Mouse (Mus musculus) hindbrain, embryonic 14.5 days (tissue): ENCODE data around the gene Scd3. TPM values are rescaled to one million over a fixed set of nuclear protein-coding genes. Genes with fewer than 3 reads are reported as not detected.

ENCODE experiments used
- ATAC-seq: fragments of 200-750 bp; cut with Nextera tagmentation; 2 replicates; pipeline ENCODE4 v1.8.0; 2017; ENCODE audit warnings: moderate number of reproducible peaks, mild to moderate bottlenecking, moderate TSS enrichment, moderate library complexity; ENCODE audit not compliant: low FRiP score
- DNase-seq: peaks from one replicate; pipeline ENCODE4 v3.0.0-alpha.2; 2015; ENCODE audit warnings: low spot score
- H3K27ac ChIP-seq: fragments of 300-500 bp; sonication (generic); 2 replicates; pipeline ENCODE4 v1.5.1; 2014; ENCODE audit warnings: mild to moderate bottlenecking, moderate library complexity
- H3K27me3 ChIP-seq: fragments of 300-500 bp; sonication (generic); 2 replicates; pipeline ENCODE4 v1.6.1; 2014; ENCODE audit warnings: mild to moderate bottlenecking, low read length, mixed read lengths; ENCODE audit not compliant: control insufficient read depth, insufficient read depth
- H3K36me3 ChIP-seq: fragments of 300-500 bp; sonication (generic); replicated peaks from 2 replicates; pipeline ENCODE4 v1.6.1; 2014; ENCODE audit not compliant: control insufficient read depth, insufficient read depth
- H3K4me1 ChIP-seq: fragments of 300-500 bp; sonication (generic); replicated peaks from 2 replicates; pipeline ENCODE4 v1.6.1; 2014; ENCODE audit warnings: antibody characterized with exemption, low read length, mixed read lengths; ENCODE audit not compliant: control insufficient read depth, insufficient read depth
- H3K4me2 ChIP-seq: fragments of 300-500 bp; sonication (generic); replicated peaks from 2 replicates; pipeline ENCODE4 v1.6.1; 2014; ENCODE audit warnings: mild to moderate bottlenecking, moderate library complexity
- H3K4me3 ChIP-seq: fragments of 300-500 bp; sonication (generic); replicated peaks from 2 replicates; pipeline ENCODE4 v1.5.1; 2014; ENCODE audit warnings: mild to moderate bottlenecking, low read length
- H3K9ac ChIP-seq: fragments of 300-500 bp; sonication (generic); 2 replicates; pipeline ENCODE4 v1.6.1; 2014
- H3K9me3 ChIP-seq: fragments of 300-500 bp; sonication (generic); 2 replicates; pipeline ENCODE4 v1.6.1; 2016; ENCODE audit warnings: low read length; ENCODE audit not compliant: control insufficient read depth
- WGBS: fragments of 180-500 bp; shearing (Covaris S2); extraction: QIAGEN DNeasy Blood & Tissue Kit; methylation state at CpG from one replicate; pipeline ENCODE4 v1.1.7; 2014; 5-methylcytosine and 5-hydroxymethylcytosine counted together
- polyA plus RNA-seq: library from polyadenylated mRNA; unstranded; fragments of >200 nt; fragmentation: Nextera tagmentation; extraction: Ambion mirVana; gene quantifications from 2 replicates; pipeline ENCODE4 v1.2.1, GENCODE M21; 2014

Gene Scd3
- polyA plus RNA-seq, 1 experiment from 2014 or later = 5.4 TPM

DNA sequence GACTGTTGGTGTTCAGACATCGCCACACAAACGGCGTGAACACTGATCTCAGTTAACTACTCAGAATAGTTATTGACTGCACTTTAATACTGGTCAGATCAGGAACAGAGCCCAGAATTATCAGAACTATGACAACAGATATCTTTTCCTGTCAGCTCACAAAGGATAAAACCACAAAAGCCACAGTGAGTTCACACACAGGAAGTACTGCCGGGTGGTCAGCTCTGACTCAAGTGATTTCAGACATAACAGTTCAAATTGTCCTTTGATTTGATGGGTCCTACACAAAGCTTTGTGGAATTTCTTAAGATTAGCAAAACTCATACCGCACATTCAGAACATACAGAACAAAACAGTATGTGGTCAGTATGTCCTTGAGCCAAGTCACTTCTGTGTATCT lies 22.7 kb downstream of the Scd3 start:
- Histone ChIP-seq H3K9me3 (no peaks in the 10 kb centered on the region), H3K36me3 (no peaks in the 10 kb centered on the region), H3K9ac (no peak overlapping the region), H3K4me1 (no peaks in the 10 kb centered on the region), H3K27ac (no peak overlapping the region), H3K4me3 (no peak overlapping the region), H3K4me2 (no peak overlapping the region), H3K27me3 (no peaks in the 10 kb centered on the region)
- no peak for ATAC-seq
- 91% methylated on average over 5 of the region's 5 CpGs for WGBS
- DNase-seq = no peak

DNA sequence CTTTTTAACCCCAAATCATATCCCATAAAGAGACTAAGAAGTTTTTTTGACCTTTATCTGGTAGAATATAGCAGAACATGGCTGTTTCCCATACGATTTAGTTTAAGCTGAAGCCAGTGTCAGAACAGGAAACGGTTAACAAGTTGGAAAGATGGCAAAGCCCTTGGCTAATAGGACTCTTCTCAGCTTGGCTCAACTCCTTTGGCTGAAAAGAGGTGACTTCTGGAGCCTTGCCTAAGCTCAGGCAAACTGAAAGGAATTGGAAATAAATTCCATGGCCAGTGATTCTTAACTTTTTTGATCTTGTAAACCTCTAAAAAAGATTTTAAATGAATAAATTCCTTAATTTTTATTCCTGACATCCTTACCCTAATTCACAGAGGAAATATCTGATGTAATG lies 26.7 kb downstream of the Scd3 start:
- 85% methylated on average over 2 of the region's 2 CpGs for WGBS
- Histone ChIP-seq H3K4me3 (no peak overlapping the region), H3K27me3 (no peaks in the 10 kb centered on the region), H3K9ac (no peak overlapping the region), H3K4me2 (no peak overlapping the region), H3K36me3 (no peaks in the 10 kb centered on the region), H3K9me3 (no peaks in the 10 kb centered on the region), H3K27ac (no peak overlapping the region), H3K4me1 (no peaks in the 10 kb centered on the region)
- DNase-seq (peak; percentile 24), ATAC-seq (no peak)

DNA sequence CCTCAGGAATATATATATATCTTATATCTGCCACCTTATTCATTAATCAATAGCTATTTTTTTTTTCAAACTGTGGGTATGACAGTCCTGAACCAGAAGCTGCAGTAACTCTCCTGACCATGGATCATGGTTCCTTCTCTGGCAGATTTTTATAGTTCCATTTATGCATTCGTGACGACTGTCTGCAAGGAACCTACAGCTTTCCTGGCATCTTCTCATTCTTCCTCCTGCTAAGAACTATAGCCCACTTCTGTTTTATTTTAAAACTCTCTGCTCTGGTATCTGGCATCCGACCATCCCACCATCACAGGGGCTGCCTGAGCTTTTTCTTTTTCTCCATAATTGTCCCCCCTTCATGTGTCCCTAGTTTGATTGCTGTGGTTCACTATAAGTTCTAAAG lies 27.1 kb downstream of the Scd3 start:
- no peak overlapping the region for H3K9ac ChIP-seq
- ATAC-seq (no peak), DNase-seq (no peak)
- no peaks in the 10 kb centered on the region for H3K27me3 ChIP-seq
- no peaks in the 10 kb centered on the region for H3K9me3 ChIP-seq
- no peaks in the 10 kb centered on the region for H3K4me1 ChIP-seq
- no peaks in the 10 kb centered on the region for H3K36me3 ChIP-seq
- no peak overlapping the region for H3K27ac ChIP-seq
- no peak overlapping the region for H3K4me2 ChIP-seq
- no peak overlapping the region for H3K4me3 ChIP-seq
- WGBS = 71% methylated on average over 3 of the region's 3 CpGs

DNA sequence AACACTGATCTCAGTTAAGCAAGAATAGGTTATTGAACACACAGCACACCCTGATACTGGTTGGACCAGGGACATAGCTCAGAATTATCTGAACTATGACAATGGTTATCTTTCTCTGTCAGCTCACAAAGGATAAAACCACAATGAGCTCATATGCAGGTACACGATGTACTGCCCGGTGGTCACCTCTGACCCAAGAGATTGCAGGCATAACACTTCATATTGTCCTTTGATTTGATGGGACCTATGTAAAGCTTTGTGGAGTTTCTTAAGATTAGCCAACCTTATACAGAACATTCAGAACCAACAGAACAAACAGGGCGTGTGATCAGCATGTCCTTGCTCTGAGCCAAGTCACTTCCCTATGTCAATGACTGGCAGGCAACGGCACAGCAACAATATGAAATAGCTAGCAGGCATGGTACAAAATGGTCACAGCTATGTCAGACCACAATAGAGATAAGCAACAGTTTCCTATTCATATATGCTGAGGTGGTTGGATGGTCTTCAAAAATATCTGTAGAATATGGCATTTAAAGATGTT lies 28.6 kb downstream of the Scd3 start:
- DNase-seq = no peak
- 90% methylated on average over 4 of the region's 4 CpGs for WGBS
- Histone ChIP-seq H3K4me1 (no peaks in the 10 kb centered on the region), H3K27me3 (no peaks in the 10 kb centered on the region), H3K9ac (no peak overlapping the region), H3K4me2 (no peak overlapping the region), H3K36me3 (no peaks in the 10 kb centered on the region), H3K27ac (no peak overlapping the region), H3K9me3 (no peaks in the 10 kb centered on the region), H3K4me3 (no peak overlapping the region)
- no peak for ATAC-seq

DNA sequence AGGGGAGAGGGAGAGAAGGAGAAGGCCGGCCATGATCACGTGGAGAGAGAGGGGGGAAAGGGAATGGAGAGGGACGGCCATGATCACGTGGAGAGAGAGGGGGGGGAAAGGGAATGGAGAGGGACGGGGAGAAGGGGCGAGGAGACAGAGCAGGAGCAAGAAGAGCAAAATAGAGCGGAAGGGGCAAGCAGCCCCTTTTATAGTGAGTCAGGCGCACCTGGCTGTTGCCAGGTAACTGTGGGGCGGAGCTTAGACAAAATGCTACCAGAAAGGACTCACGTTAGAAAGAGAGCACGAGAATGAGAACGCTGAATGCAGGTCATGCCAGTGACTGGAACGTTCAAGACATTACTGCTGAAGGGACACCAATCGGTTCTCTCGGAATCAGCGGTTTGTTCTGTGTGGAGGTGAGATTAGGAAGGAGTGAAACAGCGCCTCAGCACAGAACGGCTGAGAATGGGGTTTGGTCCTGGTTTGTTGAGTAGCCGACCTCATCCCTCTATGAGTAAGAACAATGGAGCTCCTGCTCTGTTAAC lies 34.5 kb downstream of the Scd3 start:
- DNase-seq (no peak), ATAC-seq (0 out of 2 replicates have a peak, but pooled peaks have one; percentile 21)
- Histone ChIP-seq H3K9ac (peak overlapping the region; percentile 31; the same call in 1 of the 2 replicates), H3K9me3 (no peaks in the 10 kb centered on the region), H3K27me3 (no peaks in the 10 kb centered on the region), H3K4me3 (peak overlapping the region; percentile 24), H3K4me2 (peak overlapping the region; percentile 49), H3K27ac (peak overlapping the region; percentile 44; the same call in 1 of the 2 replicates), H3K4me1 (no peaks in the 10 kb centered on the region), H3K36me3 (no peaks in the 10 kb centered on the region)
- 16% methylated on average over 19 of the region's 19 CpGs for WGBS

DNA sequence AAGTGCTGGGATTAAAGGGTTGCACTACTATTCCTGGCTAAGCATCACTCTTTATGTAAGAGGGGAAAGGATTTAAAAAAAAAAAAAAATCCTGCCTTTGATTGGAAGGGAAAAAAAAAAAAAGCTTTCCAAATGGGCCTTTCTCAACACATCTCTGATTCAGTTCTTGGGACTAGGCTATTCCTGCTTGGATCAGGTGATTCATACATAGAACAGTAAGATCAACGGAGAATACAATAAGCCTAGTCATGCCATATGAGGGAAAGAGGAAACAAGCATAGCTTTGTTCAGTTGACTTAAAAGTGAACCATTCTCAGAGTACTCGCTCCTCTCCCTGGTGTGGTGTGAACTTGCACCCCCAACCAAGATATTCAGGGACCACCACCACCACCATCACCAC lies 35.8 kb downstream of the Scd3 start:
- Histone ChIP-seq H3K36me3 (no peaks in the 10 kb centered on the region), H3K4me3 (no peak overlapping the region), H3K4me2 (no peak overlapping the region), H3K9me3 (no peaks in the 10 kb centered on the region), H3K9ac (no peak overlapping the region), H3K4me1 (no peaks in the 10 kb centered on the region), H3K27me3 (no peaks in the 10 kb centered on the region), H3K27ac (no peak overlapping the region)
- ATAC-seq = no peak
- 84% methylated on average over 2 of the region's 2 CpGs for WGBS
- DNase-seq = no peak

DNA sequence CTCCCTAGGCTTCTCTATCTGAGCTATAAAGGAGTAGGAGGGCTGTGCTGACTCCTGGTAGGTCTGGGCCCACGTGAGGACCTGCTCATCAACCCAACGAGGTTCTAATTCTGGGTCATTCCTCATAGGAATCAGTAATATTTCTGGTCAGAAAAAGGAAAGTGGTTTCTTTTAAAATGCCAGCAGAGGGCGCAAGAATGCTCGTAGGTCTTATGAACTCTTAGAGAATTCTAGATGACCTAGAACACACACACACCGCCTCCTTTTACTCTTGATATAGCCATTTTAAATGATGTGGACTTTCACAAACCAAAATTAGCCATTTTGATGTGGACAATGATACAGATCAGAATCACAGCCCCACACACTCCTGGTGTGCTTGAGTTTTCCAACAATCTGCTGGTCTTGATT lies 42.7 kb downstream of the Scd3 start:
- no peaks in the 10 kb centered on the region for H3K27me3 ChIP-seq
- ATAC-seq (no peak), DNase-seq (peak; percentile 84)
- no peak overlapping the region for H3K4me3 ChIP-seq
- WGBS = 2% methylated on average over 5 of the region's 5 CpGs
- no peak overlapping the region for H3K27ac ChIP-seq
- H3K36me3 ChIP-seq = no peaks in the 10 kb centered on the region
- H3K9ac ChIP-seq = no peak overlapping the region
- H3K4me1 ChIP-seq = peaks cover 22% of the 10 kb centered on the region
- no peaks in the 10 kb centered on the region for H3K9me3 ChIP-seq
- peak overlapping the region; percentile 68 for H3K4me2 ChIP-seq

DNA sequence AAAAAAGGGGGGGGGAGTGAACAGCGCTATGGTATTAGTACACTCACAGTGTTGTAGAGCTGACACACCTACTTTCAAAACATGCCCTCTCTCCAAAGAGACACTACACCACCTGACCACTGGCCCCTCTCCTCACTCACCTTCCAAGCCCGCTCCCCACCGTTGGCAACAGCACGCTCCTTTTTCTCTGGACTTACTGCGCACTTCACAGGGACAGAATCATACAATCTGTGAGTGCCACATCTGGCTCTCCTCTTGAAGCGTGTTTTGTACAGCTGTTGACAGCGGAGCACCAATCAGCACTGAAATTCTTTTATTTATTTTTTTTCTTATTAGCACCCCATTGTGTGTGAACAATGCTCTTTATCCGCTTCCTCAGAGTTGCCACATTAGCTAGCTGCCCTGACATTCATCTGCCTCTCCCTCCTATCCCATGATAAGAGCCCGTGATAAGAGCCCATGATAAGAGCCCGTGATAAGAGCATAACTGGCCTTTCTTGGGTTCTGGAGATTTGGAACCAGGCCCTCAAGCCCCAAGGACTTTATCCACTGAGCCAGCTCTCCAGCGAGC lies 43.4 kb downstream of the Scd3 start:
- H3K36me3 ChIP-seq = no peaks in the 10 kb centered on the region
- H3K9ac ChIP-seq = 0 out of 2 replicates have a peak overlapping the region, but pooled peaks have one; percentile 25
- no peaks in the 10 kb centered on the region for H3K9me3 ChIP-seq
- no peak for DNase-seq
- peak overlapping the region; percentile 68 for H3K4me2 ChIP-seq
- 41% methylated on average over 11 of the region's 11 CpGs for WGBS
- H3K4me3 ChIP-seq = no peak overlapping the region
- peak overlapping the region; percentile 92; the same call in 1 of the 2 replicates for H3K27ac ChIP-seq
- no peak for ATAC-seq
- H3K27me3 ChIP-seq = no peaks in the 10 kb centered on the region
- H3K4me1 ChIP-seq = peaks cover 22% of the 10 kb centered on the region

DNA sequence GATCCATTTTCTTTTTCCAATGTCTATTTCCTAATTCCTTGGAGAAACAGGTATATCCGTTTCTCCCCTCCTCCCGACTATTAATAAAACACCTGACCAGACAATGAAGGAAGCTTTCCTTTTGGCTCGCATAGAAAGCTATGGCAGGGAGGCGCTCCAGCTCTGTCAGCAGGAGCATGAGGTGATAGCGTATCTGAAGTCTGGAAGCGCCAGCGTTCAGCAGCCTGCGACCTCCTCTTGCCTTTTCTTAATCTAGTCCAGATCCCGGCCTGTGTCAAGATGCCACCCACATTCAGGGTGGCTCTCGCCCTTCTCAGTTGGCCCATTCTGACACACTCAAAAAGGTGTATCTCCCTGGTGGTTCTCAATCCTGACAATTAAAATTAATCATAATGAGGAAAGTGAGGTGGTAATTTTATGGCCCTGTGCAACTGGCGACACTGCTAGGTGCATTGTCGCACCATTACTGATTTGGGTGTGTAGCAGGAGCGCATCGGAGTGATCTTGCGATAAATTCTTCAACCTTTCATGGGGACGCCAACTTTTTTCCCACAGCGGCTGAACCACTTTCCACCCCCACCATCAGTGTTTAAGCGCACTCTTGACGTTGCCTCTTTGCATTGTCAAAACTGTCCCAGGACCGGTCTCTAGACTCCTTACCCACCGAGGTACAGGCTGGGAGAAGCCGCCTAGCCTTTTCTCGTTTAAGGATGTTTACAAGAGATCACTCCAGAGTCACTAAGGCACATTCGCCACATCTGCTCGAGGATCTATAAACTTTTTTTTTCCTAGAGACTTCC lies 44.4 kb downstream of the Scd3 start:
- H3K27ac ChIP-seq = peak overlapping the region; percentile 92
- H3K36me3 ChIP-seq = no peaks in the 10 kb centered on the region
- H3K27me3 ChIP-seq = no peaks in the 10 kb centered on the region
- DNase-seq = peak; percentile 48
- peak; percentile 3; the same call in 1 of the 2 replicates for ATAC-seq
- peaks cover 22% of the 10 kb centered on the region for H3K4me1 ChIP-seq
- peak overlapping the region; percentile 68 for H3K4me2 ChIP-seq
- H3K4me3 ChIP-seq = peak overlapping the region; percentile 45
- 1% methylated on average over 25 of the region's 25 CpGs for WGBS
- peak overlapping the region; percentile 77 for H3K9ac ChIP-seq
- H3K9me3 ChIP-seq = no peaks in the 10 kb centered on the region
